Mouse (Mus musculus) retina, postnatal 7 days (tissue): ENCODE measurements around the gene Pnrc2.

Source experiments
- DNase-seq: peaks from one replicate; pipeline ENCODE4 v3.0.0-alpha.2; 2012; ENCODE audit warnings: low read depth, low spot score

The Pnrc2 gene

GRCm38 (mm10) chr4:135823298-135823697 lies 50.4 kb downstream of the Pnrc2 start:
- DNase-seq = peak; percentile 33

GRCm38 (mm10) chr4:135821772-135822171 lies 51.9 kb downstream of the Pnrc2 start:
- no peak for DNase-seq
